Mouse (Mus musculus): ENCODE data around the gene Ubl3.

- no peak for TF ChIP-seq POLR2A (IDR thresholded peaks at IDR 0.05; ENCODE audit: low read depth, low read length)
- no peak for TF ChIP-seq CTCF (IDR thresholded peaks at IDR 0.05; ENCODE audit: borderline replicate concordance, insufficient read depth, low read length)
Measured at GRCm38 (mm10) chr5:148595459-148595751, 42.8 kb upstream of the Ubl3 start.

Measured in embryonic fibroblast, embryonic 13.5 days (primary cell).